Mouse (Mus musculus) gastrocnemius, postnatal 25 days (tissue): Measurements from ENCODE around the gene Ptgfrn. TPM values are rescaled to one million over a fixed set of nuclear protein-coding genes. Genes with fewer than 3 reads are reported as not detected.

Experiments used
- DNase-seq: peaks from one replicate; pipeline ENCODE4 v3.0.0; 2022
- total RNA-seq, 2 experiments: library from RNA; stranded (reverse); gene quantifications; 1 replicate in 1 of 2; 2 replicates in 1 of 2; pipeline ENCODE4 v1.2.3; 2021

Ptgfrn gene
- total RNA-seq, 2 experiments from 2014 or later, result 14.9 to 17.0 TPM

DNA sequence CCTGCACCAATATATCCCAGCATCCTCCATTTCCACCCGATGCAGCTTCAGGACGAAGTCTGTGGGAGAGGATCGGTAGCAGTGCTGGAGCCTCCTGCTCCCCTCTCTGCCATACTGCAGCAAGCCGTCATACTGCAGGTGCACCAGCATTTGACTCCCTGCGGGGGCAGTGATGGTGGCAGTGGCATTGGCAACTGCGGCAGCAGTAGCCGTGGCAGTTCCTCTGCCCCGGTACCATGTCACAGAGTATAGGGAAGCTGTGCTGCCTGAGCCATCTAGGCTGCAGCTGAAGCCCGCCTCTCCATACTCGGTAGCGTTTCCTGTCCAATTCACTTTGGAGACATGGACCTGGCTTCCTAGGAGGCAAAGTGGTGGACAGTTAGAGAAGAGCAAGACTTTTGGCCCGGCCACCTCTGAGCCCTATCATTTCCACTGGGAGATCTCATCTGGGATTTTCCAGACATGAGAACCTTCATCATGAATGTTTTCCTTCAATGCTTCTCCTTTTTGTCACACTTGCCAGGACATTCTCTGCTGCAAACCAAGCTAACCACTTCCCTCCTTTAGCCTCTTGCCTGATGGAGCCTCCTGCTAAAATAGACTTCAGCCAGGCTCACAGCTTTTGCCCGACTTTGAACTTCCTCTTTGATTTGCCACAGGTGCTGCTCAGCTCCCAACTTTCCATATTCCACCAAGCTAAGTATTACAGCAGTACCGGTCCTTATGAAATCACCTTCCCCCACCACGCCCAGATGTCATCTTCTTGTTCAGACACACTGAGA is 106.3 kb downstream of the Ptgfrn start:
- no peak for DNase-seq

DNA sequence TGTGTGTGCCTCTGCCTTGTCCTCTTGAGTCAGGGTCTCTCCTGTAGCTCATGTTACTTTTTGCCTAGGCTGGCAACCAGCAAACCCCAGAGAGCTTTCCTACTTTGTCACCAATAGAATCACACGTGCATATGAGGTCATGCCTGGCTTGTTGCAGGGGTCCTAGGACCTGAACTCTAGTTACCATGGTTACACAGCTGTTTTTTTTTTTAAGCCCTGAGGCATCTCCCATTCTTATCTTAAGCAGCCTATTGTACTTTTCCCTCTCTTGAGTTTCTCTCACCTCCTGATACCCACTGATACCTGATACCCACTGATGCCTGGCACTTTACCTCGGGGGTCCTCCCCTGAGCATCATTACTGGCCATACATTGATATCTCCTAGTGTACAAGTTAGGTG is 110.3 kb downstream of the Ptgfrn start:
- DNase-seq, result no peak

DNA sequence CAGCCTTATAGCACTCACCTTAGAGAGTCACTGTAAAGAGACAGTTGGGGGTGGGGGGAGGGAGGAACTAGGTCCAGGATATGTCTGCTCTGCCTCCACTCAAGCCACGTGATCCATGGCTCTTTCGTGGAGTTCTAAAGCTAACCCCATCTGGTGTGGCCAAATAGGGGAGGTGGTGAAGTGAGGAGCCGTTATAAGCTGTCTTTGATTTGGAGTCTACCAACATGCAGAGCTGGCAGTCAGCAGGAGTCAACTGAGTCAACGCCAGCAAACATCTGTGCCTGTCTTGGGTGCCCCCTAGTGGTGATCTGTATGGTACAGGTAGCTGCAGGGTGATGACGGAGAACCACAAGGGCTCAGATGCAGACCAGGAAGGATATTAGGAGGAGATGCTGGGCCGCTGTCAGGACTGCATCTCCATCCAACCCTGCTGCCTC is 111.2 kb downstream of the Ptgfrn start:
- peak; percentile 30 for DNase-seq

DNA sequence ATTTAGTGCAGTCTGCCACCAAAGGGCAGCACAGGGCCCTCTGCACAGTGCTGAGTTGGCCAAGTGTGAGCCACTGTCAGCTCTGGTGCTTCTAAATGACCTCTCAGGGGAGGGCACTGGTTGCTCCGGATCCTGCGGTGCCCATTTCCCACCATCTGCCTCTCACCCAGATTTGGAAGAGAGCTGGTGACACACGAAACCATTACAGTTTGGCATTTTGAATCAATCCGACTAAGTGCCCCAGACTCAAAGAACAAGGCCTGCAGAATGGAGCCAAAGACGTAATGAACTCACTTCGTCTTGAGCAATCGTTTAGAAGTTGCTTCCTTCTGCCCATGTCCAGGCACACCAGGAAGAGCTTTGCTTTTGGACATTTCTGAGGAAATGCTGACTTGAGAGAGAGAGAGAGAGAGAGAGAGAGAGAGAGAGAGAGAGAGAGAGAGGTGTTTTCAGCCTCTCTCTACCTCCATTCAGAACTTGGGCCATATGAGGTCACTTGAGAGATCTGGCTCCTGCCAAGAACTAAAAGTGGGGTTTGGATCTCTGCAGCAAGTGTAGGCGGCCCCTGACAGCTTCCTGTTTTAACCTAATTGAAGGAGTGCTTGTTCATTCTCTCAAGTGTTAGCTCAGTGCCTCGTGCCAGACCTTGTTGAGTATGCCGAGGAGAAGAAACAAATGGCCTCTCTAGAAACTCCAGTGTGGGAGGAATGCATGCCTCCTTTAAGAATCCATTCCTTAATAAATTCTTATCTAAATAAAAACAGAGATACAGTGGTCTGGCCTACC is 112.1 kb downstream of the Ptgfrn start:
- no peak for DNase-seq

DNA sequence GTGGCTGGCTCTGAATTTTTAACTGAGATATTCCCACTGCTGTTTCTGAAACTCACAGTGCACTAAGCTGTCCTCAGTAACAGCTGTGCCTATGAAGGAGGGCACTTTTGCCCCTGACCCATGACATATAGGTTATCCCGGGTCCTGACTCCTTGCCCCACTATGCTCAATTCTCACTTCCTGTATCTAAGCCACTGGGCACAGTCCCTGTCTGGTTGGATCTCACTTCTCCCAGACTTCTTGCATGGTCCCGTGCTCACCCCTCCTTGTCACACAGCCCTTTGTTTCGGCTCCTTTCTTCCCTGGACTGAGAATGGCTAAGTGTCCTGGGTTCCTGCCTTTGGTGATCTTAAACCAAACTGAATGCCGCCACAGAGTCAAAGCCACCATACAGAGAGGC is 115.8 kb downstream of the Ptgfrn start:
- no peak for DNase-seq

DNA sequence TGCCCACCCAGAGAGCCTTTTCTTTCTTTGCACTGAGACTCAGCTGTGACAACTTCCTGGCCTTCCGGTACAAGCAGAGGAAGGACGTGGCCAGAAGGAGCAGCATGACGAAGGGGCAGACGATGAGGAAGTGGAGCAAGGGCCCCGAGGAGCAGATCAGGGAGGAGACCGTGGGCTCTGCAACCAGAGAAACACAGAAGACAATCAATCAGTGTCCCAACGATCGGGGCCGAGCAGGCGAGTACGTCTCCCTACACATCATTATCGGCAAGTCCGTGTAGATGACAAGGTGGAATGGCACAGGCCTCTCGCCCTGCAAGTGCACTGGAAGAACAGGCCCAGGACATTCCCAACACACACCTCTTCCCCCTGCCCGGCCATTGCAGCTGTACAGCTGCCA is 116.4 kb downstream of the Ptgfrn start:
- no peak for DNase-seq

DNA sequence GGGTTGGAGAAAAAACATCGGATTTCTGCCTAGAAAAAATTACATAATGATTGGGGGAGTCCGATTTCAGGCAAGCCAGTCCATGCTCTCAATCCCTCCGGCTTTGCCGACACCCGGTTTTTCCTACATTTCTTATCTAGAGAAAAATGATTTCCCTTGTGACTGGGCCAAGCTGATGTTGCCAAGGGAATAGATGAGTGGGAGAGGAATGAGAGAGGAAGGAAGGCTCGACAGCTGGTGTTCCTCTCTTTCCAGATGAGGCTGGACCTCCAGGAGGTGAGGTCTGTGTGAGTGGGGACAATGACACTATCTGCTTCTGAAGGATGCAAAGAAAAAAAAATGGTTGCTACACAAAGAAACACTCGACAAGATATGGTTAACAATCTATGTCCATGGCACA is 116.9 kb downstream of the Ptgfrn start:
- DNase-seq, result no peak

Other genes with a start within 250 kb of the Ptgfrn start
- gene Trim45, start 188.1 kb downstream of the Ptgfrn start, total RNA-seq, result 1 to 10 TPM; 3.9 to 6.0 TPM
- 1 to 10 TPM; 3.8 to 4.8 TPM for gene Ttf2, start 140.6 kb downstream of the Ptgfrn start, total RNA-seq
- under 1 TPM; 0.13 to 0.20 TPM for gene Cd101, start 80.7 kb downstream of the Ptgfrn start, total RNA-seq
- gene Cd2, start 177.7 kb upstream of the Ptgfrn start, total RNA-seq, result under 1 TPM in 1 of 2 experiments, not detected in 1; 0.29 TPM